Mouse (Mus musculus) skeletal muscle tissue, adult 2 months (tissue): ENCODE measurements around the gene Ifna15.

Source experiments
- DNase-seq: peaks from one replicate; pipeline ENCODE4 v3.0.0-alpha.2; 2012; ENCODE audit warnings: low read depth, low spot score

Ifna15 gene

GRCm38 (mm10) chr4:88514403-88514802, 43.6 kb downstream of the Ifna15 start:
- no peak for DNase-seq

GRCm38 (mm10) chr4:88513743-88514142, 44.3 kb downstream of the Ifna15 start:
- DNase-seq = no peak
